Mouse (Mus musculus) bone marrow, adult 2 months (tissue): ENCODE data around the gene Kifc1.

ENCODE experiments used
- CTCF ChIP-seq: fragments of 200-500 bp; IDR thresholded peaks from 2 replicates; pipeline ENCODE4 v1.5.1; 2011; ENCODE audit warnings: low read length, control low read depth; ENCODE audit not compliant: control insufficient read depth, insufficient read depth
- POLR2A ChIP-seq: fragments of 200-500 bp; IDR thresholded peaks from 2 replicates; pipeline ENCODE4 v1.6.1; 2011; ENCODE audit warnings: low read depth, mild to moderate bottlenecking, control low read depth, low read length, borderline replicate concordance; ENCODE audit not compliant: control insufficient read depth

DNA sequence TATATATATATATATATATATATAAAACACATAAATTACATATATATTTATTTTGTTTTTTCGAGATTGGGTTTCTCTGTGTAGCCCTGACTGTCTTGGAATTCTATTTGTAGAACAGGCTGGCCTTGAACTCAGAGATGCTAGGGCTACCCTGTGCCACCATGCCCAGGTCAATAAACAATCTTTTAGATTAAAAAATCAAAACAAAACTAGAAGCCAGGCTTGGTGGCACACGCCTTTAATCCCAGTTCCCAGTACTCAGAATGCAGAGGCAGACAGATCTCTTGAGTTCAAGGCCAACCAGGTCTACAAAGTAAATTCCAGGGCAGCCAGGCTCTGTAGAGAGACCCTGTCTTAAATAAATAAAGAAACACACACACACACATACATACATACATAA lies 896 bp upstream of the Kifc1 start:
- TF ChIP-seq CTCF (no peak), POLR2A (no peak)
